In the genomic region with DNA sequence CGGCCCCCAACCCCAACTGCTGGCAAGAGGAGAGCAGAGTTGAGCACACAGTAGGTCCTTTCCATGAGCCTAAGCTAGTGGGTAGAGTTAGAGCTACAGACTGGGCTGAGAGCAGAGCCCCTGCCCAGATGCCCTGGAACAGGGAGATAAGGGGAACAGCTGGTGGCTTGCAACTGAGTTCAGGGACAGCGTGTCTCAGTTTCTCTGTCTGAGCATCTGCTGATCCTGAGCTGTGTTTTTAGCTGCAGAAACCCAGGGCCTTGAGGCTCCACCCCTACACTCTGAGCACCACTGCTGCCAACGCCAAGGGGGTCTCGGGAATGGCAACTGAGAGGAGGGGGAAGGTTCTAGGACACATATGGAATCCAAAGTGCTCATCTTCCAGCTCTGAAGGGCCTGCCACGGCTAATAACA, we compare ENCODE assay signal across 10 mouse cellular contexts.
DNase-seq lines count a peak whose midpoint lies in the region; ATAC-seq and TF ChIP-seq lines count a peak whose summit lies in the region.
"Had no signal": no experiment of that assay in that cellular context is flagged by ENCODE, and none has a peak within 500 bp of the region (broad histone marks: within the 10 kb centered on the region; RNA-seq: fewer than 3 reads in every experiment).

No protein-coding gene starts in this region.

- no peak for ATAC-seq in lung, postnatal 0 days
- ATAC-seq in limb, embryonic 11.5 days (ENCODE audit: insufficient number of reproducible peaks, low FRiP score, low TSS enrichment, low read depth): no peak
- ATAC-seq in stomach, embryonic 15.5 days (ENCODE audit: insufficient read depth, low FRiP score, low read depth): no peak

- TF ChIP-seq CTCF in gastrocnemius, adult 2 months (IDR thresholded peaks at IDR 0.05): no peak
- TF ChIP-seq CTCF in lung, postnatal 0 days (IDR thresholded peaks at IDR 0.05): no peak
- no peak for TF ChIP-seq CTCF in lung, adult 2 months (IDR thresholded peaks at IDR 0.05; ENCODE audit: insufficient read depth, low read length)

- H3K9ac ChIP-seq in lung, postnatal 0 days (replicated peaks; ENCODE audit: low read depth): no peak overlapping the region
- H3K9ac ChIP-seq in limb, embryonic 11.5 days (ENCODE audit: low read length): no peak overlapping the region; the same call in 1 of the 2 replicates
- 0 out of 2 replicates have a peak overlapping the region, but pooled peaks have one; percentile 2 for H3K9ac ChIP-seq in stomach, embryonic 15.5 days

- WGBS in lung, postnatal 0 days: 72% methylated on average over 5 of the region's 5 CpGs
- 77% methylated on average over 5 of the region's 5 CpGs for WGBS in limb, embryonic 11.5 days
- WGBS in stomach, embryonic 15.5 days: 68% methylated on average over 5 of the region's 5 CpGs
- 81% methylated on average over 5 of the region's 5 CpGs for WGBS in lung, adult 2 months

- TF ChIP-seq EP300 in lung, postnatal 0 days (IDR thresholded peaks at IDR 0.05): no peak

- no peaks in the 10 kb centered on the region for H3K36me3 ChIP-seq in lung, postnatal 0 days (ENCODE audit: insufficient read depth, low read length)
- H3K36me3 ChIP-seq in limb, embryonic 11.5 days (ENCODE audit: control insufficient read depth, insufficient read depth, low read length): no peaks in the 10 kb centered on the region
- no peaks in the 10 kb centered on the region for H3K36me3 ChIP-seq in stomach, embryonic 15.5 days
- H3K36me3 ChIP-seq: liver, embryonic 13.5 days had no signal

- no peak overlapping the region for H3K4me3 ChIP-seq in gastrocnemius, adult 2 months
- H3K4me3 ChIP-seq in lung, postnatal 0 days (ENCODE audit: low read depth, low read length): no peak overlapping the region
- H3K4me3 ChIP-seq in limb, embryonic 11.5 days (ENCODE audit: low read depth, low read length): no peak overlapping the region
- no peak overlapping the region for H3K4me3 ChIP-seq in stomach, embryonic 15.5 days (replicated peaks)
- no peak overlapping the region for H3K4me3 ChIP-seq in lung, adult 2 months (replicated peaks; ENCODE audit: extremely low read depth, low read depth, low read length)
- H3K4me3 ChIP-seq: liver, embryonic 13.5 days had no signal

- DNase-seq in gastrocnemius, adult 2 months: peak; percentile 18
- DNase-seq in gastrocnemius, adult 18-20 months (ENCODE audit: low spot score): no peak
- no peak for DNase-seq in lung, postnatal 0 days (ENCODE audit: low spot score)
- DNase-seq in lung, postnatal 36 days: no peak
- no peak for DNase-seq in limb, embryonic 11.5 days (ENCODE audit: low spot score)
- DNase-seq in testis, postnatal 10 days (ENCODE audit: low spot score): no peak
- no peak for DNase-seq in lung, adult 2 months
- DNase-seq: liver, embryonic 13.5 days; right cerebral cortex, postnatal 14 days had no signal

- no peaks in the 10 kb centered on the region for H3K27me3 ChIP-seq in lung, postnatal 0 days (replicated peaks; ENCODE audit: insufficient read depth, low read length)
- H3K27me3 ChIP-seq in limb, embryonic 11.5 days (ENCODE audit: control insufficient read depth, insufficient read depth, low read length): no peaks in the 10 kb centered on the region
- H3K27me3 ChIP-seq in stomach, embryonic 15.5 days (replicated peaks): no peaks in the 10 kb centered on the region

- H3K4me2 ChIP-seq in lung, postnatal 0 days (replicated peaks; ENCODE audit: low read depth, low read length): no peak overlapping the region
- H3K4me2 ChIP-seq in limb, embryonic 11.5 days (ENCODE audit: low read depth, severe bottlenecking): no peak overlapping the region
- no peak overlapping the region for H3K4me2 ChIP-seq in stomach, embryonic 15.5 days
- H3K4me2 ChIP-seq: liver, embryonic 13.5 days had no signal

- peaks cover 53% of the 10 kb centered on the region for H3K4me1 ChIP-seq in lung, postnatal 0 days (ENCODE audit: insufficient read depth, low read depth, low read length)
- H3K4me1 ChIP-seq in limb, embryonic 11.5 days (ENCODE audit: control insufficient read depth, insufficient read depth, low read length): peaks cover 86% of the 10 kb centered on the region
- peaks cover 88% of the 10 kb centered on the region for H3K4me1 ChIP-seq in stomach, embryonic 15.5 days
- H3K4me1 ChIP-seq in lung, adult 2 months (ENCODE audit: control insufficient read depth, insufficient read depth, low read length): peaks cover 28% of the 10 kb centered on the region

- TF ChIP-seq POLR2A in lung, adult 2 months (IDR thresholded peaks at IDR 0.05; ENCODE audit: borderline replicate concordance, extremely low read depth, low read depth, low read length): no peak

- intact Hi-C loops in gastrocnemius, adult 2 months (cut with DNase I): loop anchor here (5.0 kb wide), 1 partner anchor 46 kb away; no protein-coding TSS in a partner anchor

- no peaks in the 10 kb centered on the region for H3K9me3 ChIP-seq in lung, postnatal 0 days (ENCODE audit: low read length)
- H3K9me3 ChIP-seq in limb, embryonic 11.5 days (ENCODE audit: control insufficient read depth, low read length): no peaks in the 10 kb centered on the region
- no peaks in the 10 kb centered on the region for H3K9me3 ChIP-seq in stomach, embryonic 15.5 days
- H3K9me3 ChIP-seq: liver, embryonic 13.5 days had no signal

- H3K27ac ChIP-seq in gastrocnemius, adult 2 months: peak overlapping the region; percentile 96
- peak overlapping the region; percentile 96; the same call in 1 of the 2 replicates for H3K27ac ChIP-seq in lung, postnatal 0 days (ENCODE audit: low read length)
- peak overlapping the region; percentile 98 for H3K27ac ChIP-seq in limb, embryonic 11.5 days (replicated peaks; ENCODE audit: low read depth, low read length)
- H3K27ac ChIP-seq in stomach, embryonic 15.5 days: peak overlapping the region; percentile 98
- H3K27ac ChIP-seq: liver, embryonic 13.5 days had no signal
